Mouse (Mus musculus) heart, embryonic 10.5 days (tissue): Measurements from ENCODE around the gene Ager. TPM values are rescaled to one million over a fixed set of nuclear protein-coding genes. Genes with fewer than 3 reads are reported as not detected.

Source experiments
- DNase-seq: peaks from one replicate; pipeline ENCODE4 v3.0.0-alpha.2; 2017; ENCODE audit warnings: low spot score
- H3K27ac ChIP-seq: fragments of 300-500 bp; sonication (generic); 2 replicates; pipeline ENCODE4 v1.5.1; 2016; ENCODE audit warnings: mild to moderate bottlenecking
- H3K27me3 ChIP-seq: fragments of 300-500 bp; sonication (generic); 2 replicates; pipeline ENCODE4 v1.6.1; 2016; ENCODE audit warnings: mild to moderate bottlenecking; ENCODE audit not compliant: poor library complexity, insufficient read depth, severe bottlenecking
- H3K36me3 ChIP-seq: fragments of 300-500 bp; sonication (generic); 2 replicates; pipeline ENCODE4 v1.6.1; 2016; ENCODE audit warnings: mild to moderate bottlenecking, moderate library complexity
- H3K4me1 ChIP-seq: fragments of 300-500 bp; sonication (generic); 2 replicates; pipeline ENCODE4 v1.6.1; 2016; ENCODE audit warnings: mild to moderate bottlenecking
- H3K4me3 ChIP-seq: fragments of 300-500 bp; sonication (generic); 2 replicates; pipeline ENCODE4 v1.5.1; 2016; ENCODE audit warnings: mild to moderate bottlenecking, moderate library complexity
- H3K9me3 ChIP-seq: fragments of 300-500 bp; sonication (generic); 2 replicates; pipeline ENCODE4 v1.6.1; 2016; ENCODE audit warnings: mild to moderate bottlenecking, moderate library complexity
- WGBS: fragments of 180-500 bp; shearing (Covaris S2); methylation state at CpG from one replicate; pipeline ENCODE4 v1.1.7; 2016; 5-methylcytosine and 5-hydroxymethylcytosine counted together
- polyA plus RNA-seq: library from polyadenylated mRNA; unstranded; fragments of >200 nt; fragmentation: Nextera tagmentation; extraction: Ambion mirVana; gene quantifications from 2 replicates; pipeline ENCODE4 v1.2.1, GENCODE M21; 2016

The Ager gene
- polyA plus RNA-seq, 1 experiment from 2014 or later: 5.3 TPM

DNA sequence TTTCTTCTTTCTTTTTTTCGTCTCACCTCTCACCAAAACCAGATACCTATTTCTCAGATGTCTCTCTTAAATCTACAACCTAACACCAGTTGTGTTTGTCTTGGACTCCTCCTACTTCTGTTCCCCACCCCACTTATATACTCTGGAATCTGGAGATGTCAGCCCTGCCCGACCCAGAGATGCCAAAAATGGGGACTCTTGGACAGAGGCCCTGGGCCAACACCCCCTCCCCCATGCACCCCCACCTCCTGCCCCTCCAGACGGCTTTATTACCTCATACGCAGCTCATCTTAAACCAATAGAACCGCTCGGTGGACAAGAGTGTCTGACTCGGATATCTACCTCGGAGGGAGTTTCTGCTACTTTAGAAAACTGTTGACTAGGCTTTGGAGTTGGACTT lies 1.6 kb upstream of the Ager start:
- H3K27ac ChIP-seq: no peak overlapping the region
- no peak overlapping the region for H3K4me3 ChIP-seq
- no peak for DNase-seq
- H3K9me3 ChIP-seq: no peaks in the 10 kb centered on the region
- 76% methylated on average over 8 of the region's 8 CpGs for WGBS
- H3K36me3 ChIP-seq: peaks cover 38% of the 10 kb centered on the region
- H3K27me3 ChIP-seq: no peaks in the 10 kb centered on the region
- H3K4me1 ChIP-seq: peaks cover 76% of the 10 kb centered on the region

DNA sequence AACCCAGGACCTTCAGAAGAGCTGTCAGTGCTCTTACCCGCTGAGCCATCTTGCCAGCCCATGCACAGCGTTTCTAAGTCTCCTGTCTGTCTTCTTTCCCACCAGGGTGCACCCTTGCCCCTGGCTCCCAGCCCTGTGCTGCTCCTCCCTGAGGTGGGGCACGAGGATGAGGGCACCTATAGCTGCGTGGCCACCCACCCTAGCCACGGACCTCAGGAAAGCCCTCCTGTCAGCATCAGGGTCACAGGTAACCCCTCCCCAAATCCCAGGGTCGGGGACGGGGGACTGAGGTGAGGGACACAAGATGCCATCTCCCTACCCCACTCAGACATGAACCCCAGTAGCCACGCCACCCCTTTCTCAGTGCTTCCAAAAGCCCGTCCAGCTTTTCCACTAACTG lies 2.2 kb downstream of the Ager start:
- no peaks in the 10 kb centered on the region for H3K27me3 ChIP-seq
- H3K36me3 ChIP-seq: peaks cover 35% of the 10 kb centered on the region
- H3K4me3 ChIP-seq: no peak overlapping the region
- H3K27ac ChIP-seq: no peak overlapping the region
- 79% methylated on average over 9 of the region's 9 CpGs for WGBS
- DNase-seq: no peak
- peaks cover 66% of the 10 kb centered on the region for H3K4me1 ChIP-seq
- H3K9me3 ChIP-seq: no peaks in the 10 kb centered on the region

DNA sequence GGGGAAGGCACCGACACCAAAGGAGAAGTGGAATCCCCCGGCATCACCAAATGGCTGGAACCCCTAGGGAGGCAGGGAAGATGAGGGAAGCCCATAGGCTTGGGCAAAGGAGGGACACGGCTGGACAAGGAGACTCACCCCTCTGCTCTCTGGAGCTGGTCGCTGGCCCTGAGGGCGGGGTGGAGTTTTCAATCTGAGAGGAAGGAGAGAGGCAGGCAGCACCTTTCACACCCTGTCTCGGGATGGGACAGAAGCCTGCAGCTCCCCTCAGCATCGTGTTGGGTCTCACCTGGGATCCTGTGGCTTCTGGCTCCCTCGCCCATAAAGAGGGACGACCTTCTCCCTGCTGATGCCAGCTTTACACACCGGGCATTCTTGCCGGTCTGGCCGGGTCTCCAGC lies 4.1 kb downstream of the Ager start:
- no peak overlapping the region for H3K27ac ChIP-seq
- no peak overlapping the region for H3K4me3 ChIP-seq
- no peaks in the 10 kb centered on the region for H3K27me3 ChIP-seq
- H3K36me3 ChIP-seq: peaks cover 21% of the 10 kb centered on the region
- H3K4me1 ChIP-seq: peaks cover 62% of the 10 kb centered on the region
- WGBS: 83% methylated on average over 12 of the region's 12 CpGs
- no peak for DNase-seq
- H3K9me3 ChIP-seq: no peaks in the 10 kb centered on the region

DNA sequence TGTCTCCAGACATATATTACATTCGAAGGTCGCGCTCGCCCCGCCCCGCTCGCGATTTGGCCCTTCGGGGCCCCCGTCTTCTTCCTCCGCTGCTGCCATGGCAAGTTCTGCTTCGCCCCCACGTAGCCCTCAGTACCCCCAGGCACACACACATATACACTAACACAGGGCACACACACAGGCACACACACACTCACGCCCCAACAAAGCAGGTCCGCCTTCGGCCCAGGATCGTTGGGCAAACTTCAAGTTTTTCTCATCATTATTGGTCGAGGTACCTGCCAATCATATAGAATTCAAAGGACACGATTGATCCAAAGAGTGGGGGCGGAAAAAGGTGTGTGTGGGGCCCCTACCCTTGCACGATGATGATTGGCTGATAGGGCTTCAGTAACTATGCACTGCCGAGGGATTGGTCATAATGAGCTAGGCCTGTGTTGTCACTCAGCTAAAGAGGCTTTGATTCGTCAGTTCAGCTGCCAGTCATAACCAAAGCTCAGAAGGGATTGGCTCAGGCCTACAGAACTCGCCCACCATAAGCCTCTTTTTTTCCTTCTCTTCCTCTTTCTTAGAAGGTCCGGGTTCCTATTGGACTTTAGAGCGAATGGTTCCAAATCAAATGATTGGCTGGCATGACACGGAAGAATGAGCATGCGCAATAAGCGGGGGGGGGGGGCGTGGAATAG lies 5.9 kb downstream of the Ager start, which contains the start of gene Rnf5:
Gene Rnf5, minus strand, starts transcription at position 316 of the 686 bp plus-strand sequence.
- Histone ChIP-seq H3K9me3 (no peaks in the 10 kb centered on the region), H3K36me3 (peaks cover 25% of the 10 kb centered on the region), H3K4me3 (peak within 1 kb of the TSS; percentile 85), H3K27me3 (no peaks in the 10 kb centered on the region), H3K4me1 (peaks cover 63% of the 10 kb centered on the region), H3K27ac (peak within 1 kb of the TSS; percentile 96)
- WGBS: under 1% methylated on average over 30 of the region's 30 CpGs
- DNase-seq: peak; percentile 100

DNA sequence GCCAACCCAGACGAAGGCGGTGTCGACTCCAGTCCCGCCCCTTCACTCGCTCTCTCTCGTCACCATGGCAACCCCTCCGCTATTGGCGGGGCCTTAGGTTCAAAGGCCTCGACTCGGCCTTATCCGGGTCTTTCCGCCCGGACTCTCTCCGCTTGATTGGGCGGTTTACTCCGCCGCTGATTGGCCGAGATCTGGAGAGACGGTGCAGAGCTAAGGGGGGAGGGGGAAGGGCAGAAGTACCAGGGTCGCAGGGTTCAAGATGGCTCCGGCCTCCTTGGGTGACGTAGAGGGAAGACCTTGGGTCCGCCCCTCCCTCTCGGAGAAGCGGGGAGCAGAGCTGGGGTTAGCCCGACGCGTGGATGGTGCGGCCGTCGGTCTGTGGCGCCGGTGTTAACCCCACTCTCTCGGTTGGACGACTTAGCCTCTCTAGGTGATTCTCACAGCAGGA lies 6.4 kb downstream of the Ager start, which contains the start of gene Agpat1:
Gene Agpat1, plus strand, starts transcription at position 202 of the 448 bp plus-strand sequence.
- DNase-seq: no peak
- WGBS: 0% methylated on average over 35 of the region's 35 CpGs
- Histone ChIP-seq H3K36me3 (peaks cover 25% of the 10 kb centered on the region), H3K9me3 (no peaks in the 10 kb centered on the region), H3K27ac (peak within 1 kb of the TSS; percentile 96), H3K4me3 (peak within 1 kb of the TSS; percentile 85), H3K27me3 (no peaks in the 10 kb centered on the region), H3K4me1 (peaks cover 62% of the 10 kb centered on the region)

DNA sequence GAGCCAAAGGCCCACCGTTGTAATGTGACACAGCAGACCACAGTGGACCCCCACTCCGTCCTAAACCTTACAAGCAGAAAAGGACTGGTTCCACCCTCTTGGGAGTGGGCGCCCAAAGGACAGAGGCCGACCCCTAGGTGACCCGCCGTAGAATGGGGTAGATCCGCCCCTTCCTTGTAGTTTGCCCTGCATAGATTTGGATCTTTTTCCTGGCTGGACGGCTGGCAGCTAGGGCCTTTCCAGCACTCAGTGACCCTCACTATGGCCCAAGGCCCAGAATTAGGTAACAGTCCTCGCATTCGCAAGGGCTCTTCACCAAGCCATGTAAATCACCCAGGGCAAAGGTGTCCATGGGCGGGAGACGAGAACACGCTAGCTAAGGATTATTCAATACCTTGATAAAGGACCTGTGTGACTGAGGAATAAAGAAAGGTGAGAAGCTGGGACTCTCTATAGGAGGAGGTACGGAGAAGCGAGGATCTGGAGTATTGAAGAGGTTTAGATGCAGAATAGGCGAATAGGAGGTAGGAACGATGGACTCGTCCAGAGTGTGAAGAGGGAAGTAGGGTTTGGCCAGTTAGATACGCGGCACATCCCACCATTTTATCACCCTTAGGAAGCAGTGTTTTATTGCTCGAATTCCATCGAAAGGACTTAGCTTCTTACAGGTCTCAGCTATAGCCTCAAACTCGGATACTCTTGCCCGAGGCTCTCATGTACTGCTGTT lies 7.0 kb downstream of the Ager start:
- peaks cover 24% of the 10 kb centered on the region for H3K36me3 ChIP-seq
- H3K9me3 ChIP-seq: no peaks in the 10 kb centered on the region
- DNase-seq: no peak
- H3K4me3 ChIP-seq: peak overlapping the region; percentile 85
- H3K27me3 ChIP-seq: no peaks in the 10 kb centered on the region
- peaks cover 56% of the 10 kb centered on the region for H3K4me1 ChIP-seq
- 20% methylated on average over 24 of the region's 24 CpGs for WGBS
- peak overlapping the region; percentile 96 for H3K27ac ChIP-seq

DNA sequence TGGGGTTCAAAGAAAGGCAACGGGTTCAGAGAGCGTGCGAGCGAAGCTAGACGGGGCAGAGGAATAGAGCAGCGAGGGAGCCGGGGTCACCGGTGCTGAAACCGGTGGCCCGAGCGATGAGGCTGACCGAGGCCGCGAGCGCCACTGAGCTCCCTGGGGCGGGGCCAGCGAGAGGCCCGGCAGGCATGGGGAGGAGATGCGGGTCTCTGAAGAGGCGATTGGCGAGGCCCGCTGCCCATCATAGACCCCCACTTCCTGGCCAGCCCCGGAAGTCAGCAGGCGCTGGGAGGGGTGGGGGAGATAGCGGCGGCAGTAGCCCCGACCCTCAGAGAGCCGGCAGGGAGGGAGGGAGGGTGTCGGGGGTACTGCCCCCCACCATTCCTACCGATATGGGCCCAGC lies 7.9 kb downstream of the Ager start:
- WGBS: under 1% methylated on average over 26 of the region's 30 CpGs
- H3K9me3 ChIP-seq: no peaks in the 10 kb centered on the region
- H3K27me3 ChIP-seq: no peaks in the 10 kb centered on the region
- peak overlapping the region; percentile 85 for H3K4me3 ChIP-seq
- H3K36me3 ChIP-seq: peaks cover 22% of the 10 kb centered on the region
- DNase-seq: peak; percentile 97
- peaks cover 51% of the 10 kb centered on the region for H3K4me1 ChIP-seq
- H3K27ac ChIP-seq: peak overlapping the region; percentile 96

DNA sequence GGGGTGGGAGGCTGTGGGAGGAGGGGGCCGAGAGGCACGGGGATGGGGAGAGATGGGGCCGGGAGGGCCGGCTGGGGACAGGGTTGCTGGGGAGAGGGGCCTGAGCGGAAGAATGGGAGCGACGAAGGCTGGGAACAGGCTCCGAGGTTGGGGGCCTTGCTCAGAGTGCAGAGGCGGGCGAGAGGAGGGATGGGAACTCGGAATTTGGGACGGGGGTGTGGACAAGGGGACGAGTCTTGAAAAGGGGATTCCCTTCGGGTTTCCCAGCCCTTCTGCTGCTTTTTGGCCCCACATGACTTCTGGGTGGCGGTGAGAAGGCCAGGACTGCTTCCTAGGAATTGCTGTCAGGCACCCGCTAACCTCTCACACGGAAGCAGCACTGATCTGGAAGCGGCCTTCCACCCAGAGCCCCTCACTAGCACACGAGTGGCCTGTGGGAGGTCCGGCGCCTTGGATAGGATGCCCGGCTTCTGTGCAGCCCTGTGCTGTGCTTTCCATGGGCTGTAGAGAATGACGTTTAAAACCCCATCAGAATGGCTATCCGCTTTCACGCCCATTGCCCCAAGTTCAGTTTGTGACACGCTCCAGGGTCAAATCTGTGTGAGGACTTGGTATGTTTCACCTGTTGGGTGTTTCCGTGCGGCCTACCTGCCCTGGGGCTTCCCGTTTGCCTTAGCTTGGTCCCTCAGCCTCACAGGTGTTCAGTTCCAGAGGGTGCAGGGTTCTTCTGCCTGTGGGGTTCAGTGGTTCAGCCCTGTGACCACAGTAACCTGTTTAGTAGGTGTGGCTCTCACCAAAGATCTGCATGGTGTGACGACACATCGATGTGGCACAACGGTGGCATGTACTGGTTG lies 8.8 kb downstream of the Ager start:
- WGBS: 17% methylated on average over 32 of the region's 32 CpGs
- no peak for DNase-seq
- H3K4me1 ChIP-seq: peaks cover 49% of the 10 kb centered on the region

DNA sequence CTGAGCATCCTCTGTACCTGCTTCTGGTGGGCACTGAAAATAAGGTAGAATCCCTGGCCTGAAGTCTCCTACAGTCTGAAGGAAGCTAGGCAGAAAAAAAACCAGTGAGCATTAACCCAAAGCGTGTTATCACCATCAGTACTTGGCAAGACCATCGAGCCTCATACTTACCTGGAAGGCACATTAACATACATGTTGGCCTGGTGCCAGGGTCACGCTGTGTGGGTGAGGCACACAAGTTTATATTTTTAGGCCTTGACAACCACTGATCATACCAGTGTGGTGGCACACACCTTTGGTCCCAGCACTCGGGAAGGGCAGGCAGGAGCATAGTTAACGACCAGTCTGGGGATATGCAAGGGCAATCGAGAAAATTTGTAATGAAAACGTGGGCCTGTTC lies 10.3 kb downstream of the Ager start:
- Histone ChIP-seq H3K9me3 (no peaks in the 10 kb centered on the region), H3K4me1 (peaks cover 38% of the 10 kb centered on the region), H3K4me3 (no peak overlapping the region), H3K27me3 (no peaks in the 10 kb centered on the region), H3K27ac (no peak overlapping the region), H3K36me3 (peaks cover 35% of the 10 kb centered on the region)
- no peak for DNase-seq
- 85% methylated on average over 7 of the region's 7 CpGs for WGBS

More for the DNA sequence above, 8.8 kb downstream of the Ager start:
- Histone ChIP-seq H3K36me3 (peaks cover 24% of the 10 kb centered on the region), H3K4me3 (peak overlapping the region; percentile 85), H3K27ac (peak overlapping the region; percentile 96), H3K27me3 (no peaks in the 10 kb centered on the region), H3K9me3 (no peaks in the 10 kb centered on the region)

DNA sequence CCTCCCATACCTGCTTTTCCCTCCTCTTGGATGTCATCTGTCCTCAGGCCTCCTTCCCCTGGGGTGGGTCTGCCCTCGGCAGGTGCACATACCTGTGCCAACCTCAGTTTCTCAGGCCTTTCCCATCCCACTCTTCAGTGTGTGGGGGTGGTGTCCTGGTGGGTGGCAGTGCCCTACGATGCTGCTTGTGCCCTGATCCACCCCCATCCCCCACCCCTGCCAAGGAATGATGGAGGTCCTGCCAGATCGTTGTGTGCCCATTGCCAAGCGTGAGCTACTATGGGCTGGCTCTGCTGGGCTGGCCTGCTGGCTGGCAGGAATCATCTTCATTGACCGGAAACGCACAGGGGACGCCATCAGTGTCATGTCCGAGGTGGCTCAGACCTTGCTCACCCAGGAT lies 13.4 kb downstream of the Ager start:
- Histone ChIP-seq H3K4me3 (no peak overlapping the region), H3K9me3 (no peaks in the 10 kb centered on the region), H3K4me1 (peaks cover 27% of the 10 kb centered on the region), H3K27me3 (no peaks in the 10 kb centered on the region), H3K36me3 (peaks cover 64% of the 10 kb centered on the region), H3K27ac (no peak overlapping the region)
- DNase-seq: no peak
- 95% methylated on average over 8 of the region's 8 CpGs for WGBS

DNA sequence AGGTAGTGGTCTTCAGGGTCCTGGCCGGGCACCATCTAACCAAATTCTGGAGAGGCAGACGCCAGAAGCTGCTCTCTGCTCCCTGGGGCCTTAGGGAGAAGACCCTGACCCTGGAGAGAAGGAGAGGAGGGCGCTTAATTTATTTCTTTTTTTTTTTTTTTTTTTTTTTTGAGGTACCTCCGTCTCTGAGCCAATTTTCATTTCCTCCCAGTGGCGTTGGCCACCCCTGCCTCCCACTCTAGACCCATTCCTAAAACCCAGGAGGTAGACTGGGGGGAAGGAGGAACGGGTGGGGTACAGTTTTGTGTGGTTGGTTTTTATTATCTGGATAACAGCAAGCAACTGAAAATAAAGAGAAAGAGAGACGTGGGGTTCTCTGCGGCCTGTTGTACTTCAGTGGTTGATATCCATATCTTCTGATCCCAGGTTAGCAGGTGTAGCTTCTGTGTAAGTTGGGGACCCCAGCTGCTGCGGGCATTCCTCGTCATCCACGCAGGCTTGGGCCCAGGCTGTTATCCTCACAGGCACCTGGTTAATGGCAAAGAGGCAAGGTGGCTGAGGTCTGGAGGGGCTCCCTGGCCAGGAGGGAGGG lies 15.5 kb downstream of the Ager start:
- whole genome bisulfite sequencing: 87% methylated on average over 11 of the region's 11 CpGs
- no peak overlapping the region for H3K4me3 ChIP-seq

DNA sequence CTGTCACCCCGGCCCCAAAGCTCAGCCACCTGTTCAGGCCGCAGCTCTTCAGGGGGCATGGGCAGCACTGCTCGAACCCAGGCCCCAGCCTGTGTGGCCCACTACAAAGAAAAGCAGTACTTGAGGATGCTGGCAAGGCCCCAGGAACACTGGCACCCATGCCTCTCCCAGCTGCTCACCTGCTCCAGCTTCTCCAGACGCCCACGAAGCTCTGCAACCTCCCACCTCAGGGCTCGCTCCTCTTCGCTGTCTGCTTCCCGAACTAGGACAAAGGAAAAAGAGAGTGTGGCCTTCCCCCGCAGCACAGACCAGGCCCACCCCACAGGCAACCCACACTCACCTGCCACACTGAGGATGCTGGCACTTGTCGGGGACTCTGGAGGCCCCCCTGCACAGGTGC lies 16.2 kb downstream of the Ager start:
- Histone ChIP-seq H3K9me3 (no peaks in the 10 kb centered on the region), H3K4me1 (peaks cover 10% of the 10 kb centered on the region), H3K27me3 (no peaks in the 10 kb centered on the region), H3K27ac (no peak overlapping the region), H3K4me3 (no peak overlapping the region), H3K36me3 (peaks cover 76% of the 10 kb centered on the region)
- 85% methylated on average over 10 of the region's 10 CpGs for WGBS
- DNase-seq: no peak

More for the DNA sequence above, 15.5 kb downstream of the Ager start:
- no peak for DNase-seq
- H3K36me3 ChIP-seq: peaks cover 74% of the 10 kb centered on the region
- H3K4me1 ChIP-seq: peaks cover 17% of the 10 kb centered on the region
- H3K27ac ChIP-seq: no peak overlapping the region
- H3K27me3 ChIP-seq: no peaks in the 10 kb centered on the region
- H3K9me3 ChIP-seq: no peaks in the 10 kb centered on the region
